Mouse (Mus musculus) hindbrain, embryonic 10.5 days (tissue): ENCODE results near the gene Pigf. TPM values are rescaled to one million over a fixed set of nuclear protein-coding genes. Genes with fewer than 3 reads are reported as not detected.
A peak's percentile ranks its signal among the peaks of the same experiment; 100 is the strongest.
"Not testable (repeated sequence)": the region's sequence is repeated elsewhere in the genome, so short reads cannot be mapped to it uniquely, and the experiment has no call there.

ENCODE experiments used
- DNase-seq: peaks from one replicate; pipeline ENCODE4 v3.0.0-alpha.2; 2017; ENCODE audit warnings: low spot score
- H3K27ac ChIP-seq: fragments of 300-500 bp; sonication (generic); 2 replicates; pipeline ENCODE4 v1.5.1; 2016; ENCODE audit warnings: mild to moderate bottlenecking, moderate library complexity
- H3K27me3 ChIP-seq: fragments of 300-500 bp; sonication (generic); 2 replicates; pipeline ENCODE4 v1.6.1; 2016; ENCODE audit warnings: mild to moderate bottlenecking; ENCODE audit not compliant: poor library complexity, insufficient read depth, severe bottlenecking
- H3K36me3 ChIP-seq: fragments of 300-500 bp; sonication (generic); 2 replicates; pipeline ENCODE4 v1.6.1; 2016; ENCODE audit warnings: mild to moderate bottlenecking, moderate library complexity
- H3K4me1 ChIP-seq: fragments of 300-500 bp; sonication (generic); replicated peaks from 2 replicates; pipeline ENCODE4 v1.6.1; 2016; ENCODE audit warnings: mild to moderate bottlenecking
- H3K4me3 ChIP-seq: fragments of 300-500 bp; sonication (generic); 2 replicates; pipeline ENCODE4 v1.5.1; 2016; ENCODE audit warnings: mild to moderate bottlenecking, moderate library complexity
- H3K9me3 ChIP-seq: fragments of 300-500 bp; sonication (generic); 2 replicates; pipeline ENCODE4 v1.6.1; 2016; ENCODE audit warnings: mild to moderate bottlenecking, moderate library complexity
- WGBS: fragments of 180-500 bp; shearing (Covaris S2); methylation state at CpG from one replicate; pipeline ENCODE4 v1.1.7; 2016; 5-methylcytosine and 5-hydroxymethylcytosine counted together
- polyA plus RNA-seq: library from polyadenylated mRNA; unstranded; fragments of >200 nt; fragmentation: Nextera tagmentation; extraction: Ambion mirVana; gene quantifications from 2 replicates; pipeline ENCODE4 v1.2.1, GENCODE M21; 2016

Gene Pigf
- 43.4 and 50.4 TPM in 2 replicates for polyA plus RNA-seq

DNA sequence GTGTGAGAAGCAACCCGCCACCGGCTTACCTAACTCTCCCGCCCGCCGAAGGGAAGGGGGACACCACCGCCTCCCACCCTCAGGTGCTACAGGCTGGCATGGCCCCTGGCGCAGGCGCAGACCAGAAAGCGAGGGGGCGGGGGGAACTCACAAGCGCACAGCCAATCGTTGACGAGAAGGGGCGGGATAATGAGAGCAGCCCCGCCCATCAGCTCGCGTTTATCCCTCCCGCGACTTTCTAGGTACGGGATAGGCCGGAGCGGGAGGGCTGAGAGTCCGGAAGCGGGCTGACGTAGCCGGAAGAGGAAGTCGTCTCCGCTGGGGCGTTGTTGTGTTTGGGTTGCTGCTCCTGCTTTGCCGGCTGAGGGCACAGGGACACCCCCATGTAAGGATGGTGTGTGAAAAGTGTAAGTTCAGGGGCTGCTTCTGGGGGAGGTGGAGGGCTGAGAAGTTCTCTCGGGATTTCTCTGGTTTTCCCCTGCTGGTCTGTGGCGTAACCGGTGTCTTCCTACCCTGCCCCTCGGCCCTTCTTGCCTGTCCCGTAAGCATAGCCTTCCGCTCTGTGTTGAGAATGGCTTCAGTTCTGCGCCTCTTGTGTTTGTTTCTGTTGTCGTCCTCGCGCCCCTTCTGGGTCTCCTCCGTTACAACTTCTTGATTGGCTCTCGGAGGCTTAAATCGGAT lies at the start of gene Pigf, which contains the start of gene Cript:
Pigf (minus strand) TSS at position 138 of the 681 bp plus-strand sequence.
Cript (plus strand) TSS at position 282 of the 681 bp plus-strand sequence.
- Histone ChIP-seq H3K4me3 (peak within 1 kb of the TSS; percentile 95), H3K27me3 (no peaks in the 10 kb centered on the region), H3K36me3 (peaks cover 30% of the 10 kb centered on the region), H3K27ac (peak within 1 kb of the TSS; percentile 83), H3K9me3 (0 out of 2 replicates have a peak, but pooled peaks cover 2% of the 10 kb centered on the region), H3K4me1 (peaks cover 26% of the 10 kb centered on the region)
- peak; percentile 97 for DNase-seq
- under 1% methylated on average over 43 of the region's 43 CpGs for WGBS

DNA sequence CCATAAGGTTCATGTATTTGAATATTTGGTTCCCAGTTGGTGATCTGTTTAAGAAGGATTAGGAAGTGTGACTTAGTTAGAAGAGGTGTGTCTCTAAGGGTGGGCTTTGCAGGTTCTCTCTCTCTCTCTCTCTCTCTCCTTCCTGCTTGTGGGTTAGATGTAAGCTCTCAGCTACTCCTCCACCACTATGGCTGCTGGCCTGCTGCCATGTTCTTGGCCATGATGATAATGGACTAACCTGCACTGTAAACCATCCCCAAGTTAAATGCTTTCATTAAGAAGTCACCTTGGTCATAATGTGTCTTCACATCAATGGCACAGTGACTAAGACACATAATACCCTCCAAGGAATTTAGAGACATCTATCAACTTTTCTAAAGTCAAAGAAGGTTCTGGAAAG lies 48.3 kb upstream of the Pigf start:
- no peaks in the 10 kb centered on the region for H3K4me1 ChIP-seq
- no peaks in the 10 kb centered on the region for H3K36me3 ChIP-seq
- no peaks in the 10 kb centered on the region for H3K9me3 ChIP-seq
- no peak for DNase-seq
- H3K27me3 ChIP-seq = no peaks in the 10 kb centered on the region
- H3K4me3 ChIP-seq = no peak overlapping the region
- H3K27ac ChIP-seq = no peak overlapping the region

DNA sequence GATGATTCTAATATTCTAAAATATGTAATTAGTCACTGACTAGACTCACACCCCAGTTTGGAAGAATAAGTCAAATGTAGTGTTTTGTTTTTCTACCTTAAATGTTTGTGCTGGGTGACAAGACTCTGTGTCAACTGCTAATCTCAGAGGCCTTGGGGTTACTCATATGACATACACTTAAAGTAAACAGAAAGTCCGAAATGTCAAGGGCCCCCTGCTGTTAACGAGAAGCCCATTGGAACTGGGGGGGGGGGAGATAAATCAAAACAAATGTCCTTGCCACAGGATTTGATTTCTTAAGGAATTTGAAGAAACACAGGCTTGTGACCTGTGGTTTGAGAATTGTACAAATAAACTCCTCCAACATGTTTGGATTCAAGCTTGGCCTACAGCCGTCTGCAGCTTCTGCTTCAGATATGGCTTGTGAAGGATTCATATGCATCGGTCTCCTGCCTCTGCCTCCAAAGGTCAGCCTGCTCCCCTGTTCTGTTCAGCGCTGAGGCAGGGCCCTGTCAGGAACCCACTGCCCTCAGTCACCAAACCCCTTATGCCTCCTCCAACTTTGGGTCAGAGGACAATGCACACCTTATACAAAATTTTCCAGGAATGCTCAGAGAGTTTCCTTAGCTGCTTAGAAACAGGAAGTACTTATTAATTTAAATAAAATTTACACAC lies 47.7 kb upstream of the Pigf start:
- Histone ChIP-seq H3K27me3 (no peaks in the 10 kb centered on the region), H3K9me3 (no peaks in the 10 kb centered on the region), H3K36me3 (no peaks in the 10 kb centered on the region), H3K4me1 (no peaks in the 10 kb centered on the region), H3K4me3 (no peak overlapping the region), H3K27ac (no peak overlapping the region)
- WGBS = 68% methylated on average over 5 of the region's 5 CpGs
- no peak for DNase-seq

DNA sequence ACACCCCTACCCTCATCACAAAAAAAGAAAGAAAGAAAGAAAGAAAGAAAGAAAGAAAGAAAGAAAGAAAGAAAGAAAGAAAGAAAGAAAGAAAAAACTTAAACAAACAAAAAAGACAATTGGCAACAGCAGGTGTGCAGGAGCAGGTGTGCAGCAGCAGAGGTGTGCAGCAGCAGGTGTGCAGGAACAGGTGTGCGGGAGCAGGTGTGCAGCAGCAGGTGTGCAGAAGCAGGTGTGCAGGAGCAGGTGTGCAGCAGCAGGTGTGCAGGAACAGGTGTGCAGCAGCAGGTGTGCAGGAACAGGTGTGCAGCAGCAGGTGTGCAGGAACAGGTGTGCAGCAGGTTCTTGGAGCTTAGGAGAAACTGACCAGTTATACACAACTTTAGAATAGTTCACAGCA lies 47.0 kb upstream of the Pigf start:
- H3K27me3 ChIP-seq, DNase-seq, H3K36me3 ChIP-seq, H3K27ac ChIP-seq, H3K9me3 ChIP-seq, H3K4me1 ChIP-seq, H3K4me3 ChIP-seq: not testable (repeated sequence)
- WGBS = 90% methylated on average over 1 of the region's 1 CpGs

DNA sequence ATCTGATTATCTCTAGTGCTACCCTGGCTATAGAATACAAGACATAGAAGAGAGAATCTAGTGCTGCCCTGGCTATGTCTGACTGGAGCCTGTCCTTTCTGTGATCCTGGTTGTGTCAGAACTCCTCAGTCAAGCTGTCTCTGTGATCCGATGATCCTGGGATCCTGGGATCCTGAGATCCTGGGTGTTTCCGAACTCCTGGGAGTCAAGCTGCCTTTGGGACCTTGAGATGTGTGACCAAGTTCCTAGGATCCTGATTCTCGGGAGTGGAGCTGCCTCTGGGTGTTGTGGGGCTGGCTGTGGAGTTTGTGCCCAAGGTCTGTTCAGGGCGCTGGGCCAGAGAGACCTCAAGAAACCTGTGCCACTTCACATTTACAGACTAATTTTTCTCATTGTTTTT lies 43.8 kb upstream of the Pigf start:
- 92% methylated on average over 4 of the region's 4 CpGs for WGBS
- Histone ChIP-seq H3K4me1 (no peaks in the 10 kb centered on the region), H3K36me3 (no peaks in the 10 kb centered on the region), H3K27me3 (no peaks in the 10 kb centered on the region), H3K9me3 (no peaks in the 10 kb centered on the region), H3K27ac (no peak overlapping the region), H3K4me3 (no peak overlapping the region)
- DNase-seq = no peak

DNA sequence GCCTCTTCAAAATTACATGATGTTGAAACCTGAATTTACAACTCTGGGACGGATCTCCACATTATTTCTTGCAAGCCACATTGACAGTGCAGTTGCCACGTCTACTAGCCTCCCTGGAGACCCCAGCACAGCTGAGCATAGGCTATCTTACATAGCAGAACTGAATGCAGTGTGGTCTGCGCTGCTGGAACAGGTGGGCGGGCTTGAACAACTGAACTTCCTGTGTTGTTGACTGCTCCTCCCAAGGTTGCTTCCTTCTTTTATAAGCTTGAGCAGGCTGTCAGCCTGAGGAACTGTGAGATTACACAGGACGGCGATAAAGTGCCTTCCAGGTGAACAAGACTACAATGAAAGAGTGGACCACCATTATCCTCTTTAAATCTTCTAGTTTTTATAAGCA lies 38.8 kb upstream of the Pigf start:
- DNase-seq = no peak
- Histone ChIP-seq H3K4me1 (no peaks in the 10 kb centered on the region), H3K36me3 (no peaks in the 10 kb centered on the region), H3K4me3 (no peak overlapping the region), H3K9me3 (no peaks in the 10 kb centered on the region), H3K27ac (no peak overlapping the region), H3K27me3 (no peaks in the 10 kb centered on the region)
- WGBS = 83% methylated on average over 6 of the region's 6 CpGs

DNA sequence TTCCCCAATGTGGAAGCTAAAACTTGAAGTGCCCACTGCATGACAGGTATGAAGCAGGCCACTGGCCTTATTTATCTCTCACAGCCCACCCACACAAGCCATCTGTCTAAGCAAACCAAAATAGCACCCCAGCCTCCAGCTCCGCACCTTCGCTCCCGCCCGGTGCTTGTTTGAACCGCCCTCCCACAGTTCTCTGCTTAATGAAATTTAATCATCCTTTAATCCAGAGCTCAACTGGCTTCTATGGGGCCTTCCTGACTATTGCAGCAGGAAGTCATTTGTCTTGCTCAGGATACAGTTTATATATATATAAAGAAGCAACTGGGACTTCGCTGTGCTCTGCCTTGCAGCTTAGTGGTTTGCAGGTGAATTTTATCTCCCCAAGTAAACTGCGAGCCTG lies 38.3 kb upstream of the Pigf start:
- no peaks in the 10 kb centered on the region for H3K27me3 ChIP-seq
- H3K4me3 ChIP-seq = no peak overlapping the region
- no peak for DNase-seq
- H3K36me3 ChIP-seq = no peaks in the 10 kb centered on the region
- no peaks in the 10 kb centered on the region for H3K9me3 ChIP-seq
- no peak overlapping the region for H3K27ac ChIP-seq
- 87% methylated on average over 7 of the region's 7 CpGs for WGBS
- no peaks in the 10 kb centered on the region for H3K4me1 ChIP-seq

DNA sequence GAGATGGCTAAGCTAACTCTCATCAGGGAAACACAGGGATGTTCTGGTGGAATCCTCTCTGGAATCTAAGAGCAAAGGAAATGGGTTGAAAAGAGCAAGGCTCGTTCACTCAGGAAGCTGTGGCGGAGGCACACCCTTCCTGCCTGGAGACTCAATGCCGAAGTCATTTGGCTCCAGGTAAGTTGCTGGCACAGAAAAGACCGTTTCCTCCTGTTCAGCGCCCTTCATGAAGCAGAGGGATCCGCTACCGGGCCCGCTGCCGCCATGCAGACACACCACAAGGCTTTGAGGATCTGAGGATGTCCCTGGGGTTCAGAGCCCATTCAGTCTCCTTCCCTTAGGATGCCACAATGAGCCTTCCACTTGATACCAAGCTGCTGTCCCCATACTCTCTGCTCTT lies 37.4 kb upstream of the Pigf start:
- 89% methylated on average over 9 of the region's 9 CpGs for WGBS
- no peak for DNase-seq

DNA sequence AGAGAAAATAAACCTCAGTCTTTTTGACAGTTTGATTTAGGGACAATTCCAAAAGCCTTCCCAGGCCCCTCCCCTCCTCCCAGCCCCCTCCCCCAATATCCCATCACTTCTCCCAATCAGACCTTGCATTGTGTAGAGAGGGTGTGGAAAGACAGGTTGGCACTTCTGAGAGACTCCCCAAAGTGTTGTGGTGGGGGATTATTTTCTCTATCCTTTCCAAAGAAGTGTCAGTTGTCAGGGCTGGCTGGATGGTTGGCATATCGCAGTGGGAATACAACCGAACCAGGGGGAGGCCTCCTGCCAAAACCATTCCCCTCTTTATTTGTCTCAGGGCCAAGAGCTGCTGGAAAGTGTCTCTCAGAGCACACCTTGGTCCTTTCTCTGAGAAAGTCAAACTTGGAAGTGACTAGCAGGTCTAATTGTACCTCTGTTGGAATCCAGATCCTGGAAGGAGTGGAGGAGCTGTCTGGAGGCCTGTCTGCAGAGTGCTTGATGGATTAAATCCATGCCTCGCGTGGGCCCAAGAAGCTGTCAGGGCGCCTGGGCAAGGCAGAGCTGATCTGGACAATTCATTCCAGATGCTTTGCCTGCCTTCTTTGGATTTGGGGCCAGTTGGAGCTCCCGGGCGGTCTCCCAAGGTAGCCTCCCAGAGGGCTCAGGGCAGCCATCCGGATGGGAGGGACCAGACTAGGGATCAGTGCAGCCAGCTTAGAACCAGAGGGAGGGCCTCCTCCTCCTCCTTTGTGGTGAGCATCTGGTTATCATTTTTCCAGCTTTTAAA lies 32.5 kb upstream of the Pigf start:
- WGBS = 68% methylated on average over 8 of the region's 8 CpGs
- Histone ChIP-seq H3K9me3 (no peaks in the 10 kb centered on the region), H3K27me3 (no peaks in the 10 kb centered on the region), H3K27ac (no peak overlapping the region), H3K4me3 (no peak overlapping the region), H3K4me1 (peaks cover 5% of the 10 kb centered on the region; the same call in 1 of the 2 replicates), H3K36me3 (no peaks in the 10 kb centered on the region)
- DNase-seq = no peak

More for the DNA sequence above, 37.4 kb upstream of the Pigf start:
- Histone ChIP-seq H3K4me1 (no peaks in the 10 kb centered on the region), H3K36me3 (no peaks in the 10 kb centered on the region), H3K27ac (no peak overlapping the region), H3K4me3 (no peak overlapping the region), H3K9me3 (no peaks in the 10 kb centered on the region), H3K27me3 (no peaks in the 10 kb centered on the region)

DNA sequence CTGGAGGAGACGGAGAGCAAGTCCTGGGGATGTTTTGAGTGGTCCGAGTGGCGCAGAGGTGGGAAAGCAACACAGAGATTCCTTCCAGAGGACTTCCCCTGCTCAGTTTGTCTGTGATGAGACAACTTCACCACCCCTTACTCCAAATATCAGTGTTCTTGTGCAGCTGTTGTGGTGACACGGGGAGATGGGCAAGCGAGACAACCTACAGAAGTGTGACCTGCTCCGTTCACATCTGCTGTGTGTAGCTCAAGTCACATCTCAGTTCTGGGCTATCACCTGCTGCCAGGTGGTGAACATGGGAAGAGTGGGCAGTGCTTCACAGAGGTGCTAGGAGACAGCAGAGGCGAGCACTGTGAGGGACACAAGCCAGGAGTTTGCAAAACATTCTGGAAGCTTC lies 31.6 kb upstream of the Pigf start:
- WGBS = 89% methylated on average over 7 of the region's 7 CpGs

DNA sequence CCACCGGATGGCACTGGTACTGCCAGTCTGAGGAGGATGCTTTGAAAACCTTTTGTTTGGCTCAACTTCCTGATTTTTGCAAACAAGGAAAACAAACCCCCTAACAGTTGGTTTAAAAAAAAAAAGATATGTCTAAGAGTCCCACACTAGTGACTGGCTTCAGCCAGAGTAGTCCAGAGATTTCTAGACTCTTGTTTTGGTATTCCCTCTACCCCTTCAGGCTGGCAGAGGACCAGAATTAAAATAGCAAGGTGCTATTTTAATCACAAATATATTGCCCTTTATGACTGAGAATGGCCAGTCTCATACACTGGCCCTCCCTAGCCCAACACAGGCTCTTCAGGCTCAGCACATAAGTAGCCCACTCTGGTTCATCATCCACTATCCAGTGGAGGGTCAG lies 30.5 kb upstream of the Pigf start:
- Histone ChIP-seq H3K36me3 (no peaks in the 10 kb centered on the region), H3K4me3 (no peak overlapping the region), H3K27me3 (no peaks in the 10 kb centered on the region), H3K4me1 (peaks cover 5% of the 10 kb centered on the region; the same call in 1 of the 2 replicates), H3K9me3 (no peaks in the 10 kb centered on the region), H3K27ac (no peak overlapping the region)
- no peak for DNase-seq
- WGBS = 67% methylated on average over 1 of the region's 1 CpGs

More for the DNA sequence above, 31.6 kb upstream of the Pigf start:
- DNase-seq = no peak
- Histone ChIP-seq H3K27me3 (no peaks in the 10 kb centered on the region), H3K27ac (no peak overlapping the region), H3K4me3 (no peak overlapping the region), H3K9me3 (no peaks in the 10 kb centered on the region), H3K4me1 (peaks cover 5% of the 10 kb centered on the region; the same call in 1 of the 2 replicates), H3K36me3 (no peaks in the 10 kb centered on the region)

DNA sequence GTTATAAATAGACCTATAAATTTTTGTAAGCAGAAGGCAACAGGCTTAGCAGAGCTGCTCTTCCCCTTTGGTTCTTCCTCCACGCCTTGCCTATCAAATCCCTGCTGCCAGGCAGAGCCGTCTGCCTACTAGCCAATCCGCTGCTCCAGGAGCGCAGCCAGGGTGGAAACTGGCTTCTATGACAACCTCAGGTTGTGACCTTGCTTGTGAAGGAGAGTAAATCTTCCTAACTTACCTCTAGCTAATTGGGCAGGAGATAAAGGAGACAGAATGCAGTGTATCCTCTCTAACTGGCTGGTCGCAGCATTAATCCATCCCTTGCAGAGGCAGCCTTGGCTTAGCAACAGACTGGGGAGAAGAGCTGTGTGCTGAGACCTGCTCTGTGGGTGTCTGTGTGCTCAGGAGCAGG lies 29.8 kb upstream of the Pigf start:
- DNase-seq = no peak
- Histone ChIP-seq H3K27ac (no peak overlapping the region), H3K9me3 (no peaks in the 10 kb centered on the region), H3K4me3 (no peak overlapping the region), H3K27me3 (no peaks in the 10 kb centered on the region), H3K4me1 (peaks cover 9% of the 10 kb centered on the region), H3K36me3 (no peaks in the 10 kb centered on the region)
- WGBS = 65% methylated on average over 5 of the region's 5 CpGs

DNA sequence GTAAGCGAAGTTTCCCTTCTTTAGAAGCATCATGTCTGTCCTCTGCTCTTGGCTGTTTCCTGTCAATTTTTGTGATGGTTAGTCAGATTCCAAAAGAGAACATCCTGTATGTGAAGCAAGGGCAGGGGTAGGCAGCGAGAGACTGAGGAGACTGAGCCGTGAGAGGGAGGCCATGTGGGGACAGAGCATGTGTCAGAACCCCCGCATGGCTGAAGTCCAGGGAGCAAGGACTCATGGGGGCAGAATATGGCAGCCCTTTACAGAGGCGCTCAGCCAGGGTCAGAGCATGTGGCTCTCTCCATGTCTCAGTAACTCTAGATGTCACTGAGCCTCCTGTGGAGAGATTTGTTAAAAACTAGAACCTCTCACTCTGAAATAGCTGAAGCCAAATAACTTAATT lies 28.7 kb upstream of the Pigf start:
- H3K4me3 ChIP-seq = no peak overlapping the region
- H3K9me3 ChIP-seq = no peaks in the 10 kb centered on the region
- no peak overlapping the region for H3K27ac ChIP-seq
- no peaks in the 10 kb centered on the region for H3K27me3 ChIP-seq
- no peak for DNase-seq
- H3K36me3 ChIP-seq = no peaks in the 10 kb centered on the region
- H3K4me1 ChIP-seq = peaks cover 9% of the 10 kb centered on the region
- 69% methylated on average over 5 of the region's 5 CpGs for WGBS
